Mouse (Mus musculus) forebrain, embryonic 14.5 days (tissue): ENCODE measurements at regions not wholly inside any gene's neighbourhood (a gene's known extent, or its start where the extent isn't known, plus 50 kb on each side); places are given as distances from the start of the nearest gene placed in this dataset.

ENCODE experiments used
- ATAC-seq: fragments of 200-750 bp; cut with Nextera tagmentation; 2 replicates; pipeline ENCODE4 v1.8.0; 2017; ENCODE audit warnings: mild to moderate bottlenecking, moderate library complexity
- DNase-seq: peaks from one replicate; pipeline ENCODE4 v3.0.0-alpha.2; 2015; ENCODE audit warnings: low spot score
- H3K27ac ChIP-seq: fragments of 300-500 bp; sonication (generic); 2 replicates; pipeline ENCODE4 v1.5.1; 2014; ENCODE audit warnings: low read depth, mild to moderate bottlenecking, control low read depth, low read length, moderate library complexity
- H3K27me3 ChIP-seq: fragments of 300-500 bp; sonication (generic); replicated peaks from 2 replicates; pipeline ENCODE4 v1.6.1; 2014; ENCODE audit warnings: low read length, control low read depth, mixed read lengths; ENCODE audit not compliant: control insufficient read depth, insufficient read depth
- H3K36me3 ChIP-seq: fragments of 300-500 bp; sonication (generic); 2 replicates; pipeline ENCODE4 v1.6.1; 2014; ENCODE audit warnings: low read length, control low read depth; ENCODE audit not compliant: control insufficient read depth, insufficient read depth
- H3K4me1 ChIP-seq: fragments of 300-500 bp; sonication (generic); 2 replicates; pipeline ENCODE4 v1.6.1; 2014; ENCODE audit warnings: antibody characterized with exemption, low read length, control low read depth; ENCODE audit not compliant: control insufficient read depth, insufficient read depth
- H3K4me2 ChIP-seq: fragments of 300-500 bp; sonication (generic); 2 replicates; pipeline ENCODE4 v1.6.1; 2014; ENCODE audit warnings: mild to moderate bottlenecking, control low read depth, low read length
- H3K4me3 ChIP-seq: fragments of 300-500 bp; sonication (generic); 2 replicates; pipeline ENCODE4 v1.5.1; 2014; ENCODE audit warnings: low read depth, low read length, control low read depth
- H3K9ac ChIP-seq: fragments of 300-500 bp; sonication (generic); 2 replicates; pipeline ENCODE4 v1.6.1; 2014; ENCODE audit warnings: mild to moderate bottlenecking, low read length, control low read depth, moderate library complexity
- H3K9me3 ChIP-seq: fragments of 300-500 bp; sonication (generic); replicated peaks from 2 replicates; pipeline ENCODE4 v1.6.1; 2016; ENCODE audit warnings: low read length, control low read depth, mixed read lengths; ENCODE audit not compliant: control insufficient read depth
- WGBS: fragments of 180-500 bp; shearing (Covaris S2); extraction: QIAGEN DNeasy Blood & Tissue Kit; methylation state at CpG from one replicate; pipeline ENCODE4 v1.1.7; 2014; 5-methylcytosine and 5-hydroxymethylcytosine counted together

GRCm38 (mm10) chr17:31732176-31732880 is 54.7 kb downstream of the Cryaa start:
- Histone ChIP-seq H3K27ac (no peak overlapping the region), H3K9me3 (no peaks in the 10 kb centered on the region), H3K27me3 (no peaks in the 10 kb centered on the region), H3K4me1 (peaks cover 2% of the 10 kb centered on the region; the same call in 1 of the 2 replicates), H3K9ac (no peak overlapping the region), H3K36me3 (no peaks in the 10 kb centered on the region), H3K4me2 (no peak overlapping the region), H3K4me3 (no peak overlapping the region)
- 94% methylated on average over 32 of the region's 32 CpGs for WGBS
- ATAC-seq: no peak
- no peak for DNase-seq

- DNase-seq (no peak), ATAC-seq (no peak)
- Histone ChIP-seq H3K27ac (no peak overlapping the region), H3K4me2 (no peak overlapping the region), H3K9me3 (no peaks in the 10 kb centered on the region), H3K36me3 (no peaks in the 10 kb centered on the region), H3K9ac (no peak overlapping the region), H3K4me3 (no peak overlapping the region), H3K4me1 (no peaks in the 10 kb centered on the region), H3K27me3 (no peaks in the 10 kb centered on the region)
- WGBS: 37% methylated on average over 7 of the region's 7 CpGs
These were observed 56.9 kb downstream of the Cryaa start for GRCm38 (mm10) chr17:31734521-31734920.

GRCm38 (mm10) chr17:31736716-31737115 is 59.1 kb downstream of the Cryaa start:
- Histone ChIP-seq H3K9me3 (no peaks in the 10 kb centered on the region), H3K4me3 (no peak overlapping the region), H3K9ac (no peak overlapping the region), H3K4me1 (no peaks in the 10 kb centered on the region), H3K4me2 (no peak overlapping the region), H3K27me3 (no peaks in the 10 kb centered on the region), H3K27ac (no peak overlapping the region), H3K36me3 (no peaks in the 10 kb centered on the region)
- DNase-seq (no peak), ATAC-seq (no peak)
- whole genome bisulfite sequencing: 86% methylated on average over 6 of the region's 6 CpGs

- no peak overlapping the region for H3K27ac ChIP-seq
- H3K9me3 ChIP-seq: no peaks in the 10 kb centered on the region
- H3K36me3 ChIP-seq: no peaks in the 10 kb centered on the region
- no peak overlapping the region for H3K9ac ChIP-seq
- DNase-seq (no peak), ATAC-seq (no peak)
- 79% methylated on average over 3 of the region's 3 CpGs for WGBS
- H3K4me1 ChIP-seq: no peaks in the 10 kb centered on the region
- no peak overlapping the region for H3K4me2 ChIP-seq
- no peaks in the 10 kb centered on the region for H3K27me3 ChIP-seq
- no peak overlapping the region for H3K4me3 ChIP-seq
These were observed 60.6 kb downstream of the Cryaa start for GRCm38 (mm10) chr17:31738249-31738648.

- no peak overlapping the region for H3K27ac ChIP-seq
- no peak overlapping the region for H3K9ac ChIP-seq
- no peaks in the 10 kb centered on the region for H3K4me1 ChIP-seq
These were observed 62.0 kb downstream of the Cryaa start for GRCm38 (mm10) chr17:31739586-31739985.

GRCm38 (mm10) chr17:31740059-31740458 is 62.5 kb downstream of the Cryaa start:
- H3K9ac ChIP-seq: no peak overlapping the region
- DNase-seq: no peak
- H3K27ac ChIP-seq: no peak overlapping the region
- no peaks in the 10 kb centered on the region for H3K4me1 ChIP-seq
- H3K27me3 ChIP-seq: no peaks in the 10 kb centered on the region
- ATAC-seq: no peak
- H3K9me3 ChIP-seq: no peaks in the 10 kb centered on the region
- no peak overlapping the region for H3K4me3 ChIP-seq
- no peak overlapping the region for H3K4me2 ChIP-seq
- no peaks in the 10 kb centered on the region for H3K36me3 ChIP-seq
- 88% methylated on average over 11 of the region's 11 CpGs for WGBS

More at GRCm38 (mm10) chr17:31739586-31739985, 62.0 kb downstream of the Cryaa start:
- 53% methylated on average over 11 of the region's 11 CpGs for WGBS
- no peaks in the 10 kb centered on the region for H3K27me3 ChIP-seq
- H3K4me2 ChIP-seq: no peak overlapping the region
- DNase-seq (no peak), ATAC-seq (no peak)
- no peaks in the 10 kb centered on the region for H3K9me3 ChIP-seq
- H3K36me3 ChIP-seq: no peaks in the 10 kb centered on the region
- H3K4me3 ChIP-seq: no peak overlapping the region

- H3K4me2 ChIP-seq: no peak overlapping the region
- no peak overlapping the region for H3K9ac ChIP-seq
- 93% methylated on average over 4 of the region's 4 CpGs for WGBS
- no peaks in the 10 kb centered on the region for H3K27me3 ChIP-seq
- no peaks in the 10 kb centered on the region for H3K36me3 ChIP-seq
- DNase-seq (no peak), ATAC-seq (no peak)
- no peak overlapping the region for H3K27ac ChIP-seq
- no peak overlapping the region for H3K4me3 ChIP-seq
- H3K4me1 ChIP-seq: no peaks in the 10 kb centered on the region
- H3K9me3 ChIP-seq: no peaks in the 10 kb centered on the region
These were observed 66.0 kb downstream of the Cryaa start for GRCm38 (mm10) chr17:31743656-31744055.

- ATAC-seq: no peak
- Histone ChIP-seq H3K27me3 (no peaks in the 10 kb centered on the region), H3K4me1 (no peaks in the 10 kb centered on the region), H3K27ac (no peak overlapping the region), H3K9me3 (no peaks in the 10 kb centered on the region), H3K4me2 (no peak overlapping the region), H3K4me3 (no peak overlapping the region), H3K36me3 (no peaks in the 10 kb centered on the region), H3K9ac (no peak overlapping the region)
- no peak for DNase-seq
- WGBS: 55% methylated on average over 20 of the region's 20 CpGs
These were observed 68.8 kb downstream of the Cryaa start for GRCm38 (mm10) chr17:31746198-31747111.

- no peak for ATAC-seq
- no peaks in the 10 kb centered on the region for H3K36me3 ChIP-seq
- H3K27ac ChIP-seq: no peak overlapping the region
- H3K9ac ChIP-seq: no peak overlapping the region
- no peaks in the 10 kb centered on the region for H3K4me1 ChIP-seq
- 92% methylated on average over 2 of the region's 2 CpGs for WGBS
- H3K9me3 ChIP-seq: no peaks in the 10 kb centered on the region
- no peak overlapping the region for H3K4me2 ChIP-seq
- DNase-seq: no peak
- no peak overlapping the region for H3K4me3 ChIP-seq
- H3K27me3 ChIP-seq: no peaks in the 10 kb centered on the region
These were observed 70.0 kb downstream of the Cryaa start for GRCm38 (mm10) chr17:31747563-31747962.
